Mouse (Mus musculus) testis, adult 2 months (tissue): ENCODE data around the gene Oasl1.

Experiments
- CTCF ChIP-seq: fragments of 200-500 bp; IDR thresholded peaks from 2 replicates; pipeline ENCODE4 v1.5.1; 2012; ENCODE audit warnings: low read depth, mild to moderate bottlenecking, inconsistent platforms, low read length, moderate library complexity; ENCODE audit not compliant: control insufficient read depth, insufficient read depth, insufficient replicate concordance
- POLR2A ChIP-seq: fragments of 200-500 bp; IDR thresholded peaks from 2 replicates; pipeline ENCODE4 v1.6.1; 2012; ENCODE audit warnings: low read depth, mild to moderate bottlenecking, inconsistent platforms, low read length, moderate library complexity; ENCODE audit not compliant: control insufficient read depth

DNA sequence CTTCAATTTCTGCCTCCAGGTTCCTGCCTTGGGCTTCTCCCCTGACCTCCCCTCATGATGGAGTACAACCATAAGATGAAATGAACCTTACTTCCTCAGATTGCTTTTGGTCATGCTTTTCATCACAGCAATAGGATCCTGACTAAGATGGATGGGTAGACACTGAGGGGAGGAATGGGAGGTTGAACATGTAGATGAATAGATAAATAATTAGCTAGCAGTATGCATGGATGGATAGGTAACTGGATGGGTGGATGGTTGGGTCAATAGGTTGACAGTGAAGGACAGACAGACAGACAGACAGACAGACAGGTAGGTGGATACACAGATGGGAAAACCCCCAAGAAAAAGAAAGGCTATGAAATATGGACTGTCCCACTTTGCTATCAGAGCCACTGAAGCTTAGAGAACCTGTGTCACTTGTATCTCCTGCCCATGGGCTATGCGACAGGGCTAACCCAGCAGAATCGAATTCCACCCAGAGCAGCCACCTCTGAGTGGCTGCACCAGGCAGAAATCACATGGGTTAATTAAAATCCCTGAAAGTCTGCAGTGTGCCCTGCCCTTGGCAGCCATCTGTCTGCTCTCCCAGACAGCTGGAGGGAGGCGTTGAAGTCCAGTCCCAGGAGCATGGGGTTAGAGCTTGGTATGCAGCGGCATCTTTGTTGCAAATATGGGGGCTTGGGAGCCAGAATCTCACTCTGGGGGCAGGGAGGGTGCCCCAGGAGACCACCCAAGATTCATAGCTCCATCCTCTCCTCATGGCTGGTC, 38.7 kb downstream of the Oasl1 start:
- TF ChIP-seq CTCF, result no peak
- no peak for TF ChIP-seq POLR2A
